Mouse (Mus musculus) urinary bladder, postnatal 0 days (tissue): Measurements from ENCODE around the gene Aldh6a1. TPM values are rescaled to one million over a fixed set of nuclear protein-coding genes. Genes with fewer than 3 reads are reported as not detected.

ENCODE experiments used
- polyA plus RNA-seq: library from polyadenylated mRNA; unstranded; fragments of >200 nt; fragmentation: Nextera tagmentation; extraction: Ambion mirVana; gene quantifications from 2 replicates; pipeline ENCODE4 v1.2.1, GENCODE M21; 2015

Gene Aldh6a1
- 36.0 and 38.3 TPM in 2 replicates for polyA plus RNA-seq

DNA sequence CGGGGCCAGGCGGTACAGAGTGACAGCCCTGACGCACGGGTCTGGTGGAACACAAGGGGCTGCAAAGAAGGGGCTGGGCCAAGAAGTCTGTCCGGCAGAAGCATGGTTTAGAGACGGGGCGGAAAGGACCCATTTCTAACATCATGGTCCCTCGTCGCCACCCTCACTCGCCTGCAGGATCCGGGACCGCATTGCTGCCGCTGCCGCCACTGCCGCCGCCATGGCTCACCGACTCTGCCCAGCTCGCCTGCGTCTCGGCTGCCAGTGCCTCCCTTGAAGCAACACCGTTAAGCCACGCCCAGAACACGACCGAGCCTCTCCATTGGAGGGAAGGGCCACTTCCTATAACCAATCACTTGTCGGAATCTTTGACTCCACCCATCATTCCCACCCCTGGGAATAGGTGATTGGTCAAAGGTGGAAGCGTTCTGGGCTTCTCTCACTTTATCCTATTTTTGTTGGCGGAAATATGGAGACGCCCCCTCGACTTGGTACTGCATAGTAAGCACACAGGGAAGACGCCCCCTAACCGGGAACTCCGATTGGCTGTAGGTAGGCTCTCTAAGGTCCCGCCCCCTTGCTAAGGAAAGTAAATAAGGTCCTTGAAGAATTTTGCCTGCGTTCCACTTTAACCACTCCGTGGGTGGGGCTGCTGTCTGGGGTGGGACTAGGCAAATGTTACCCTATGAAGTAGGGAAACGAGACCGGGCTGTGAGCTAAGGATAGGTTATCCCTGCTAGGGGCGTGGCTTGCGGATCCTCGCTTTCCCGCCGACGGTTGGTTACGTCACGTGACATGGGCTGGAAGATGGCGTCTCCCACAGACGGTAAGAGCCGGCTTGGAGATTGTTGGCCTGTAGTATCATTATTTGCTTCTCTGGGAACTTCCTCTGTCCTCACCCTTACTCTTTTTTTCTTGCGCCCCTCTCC is at the start of gene Aldh6a1, which contains the start of gene Lin52:
TSS of gene Aldh6a1 (minus strand) at position 287 of the 929 bp plus-strand sequence.
TSS of gene Lin52 (plus strand) at position 705 of the 929 bp plus-strand sequence.

DNA sequence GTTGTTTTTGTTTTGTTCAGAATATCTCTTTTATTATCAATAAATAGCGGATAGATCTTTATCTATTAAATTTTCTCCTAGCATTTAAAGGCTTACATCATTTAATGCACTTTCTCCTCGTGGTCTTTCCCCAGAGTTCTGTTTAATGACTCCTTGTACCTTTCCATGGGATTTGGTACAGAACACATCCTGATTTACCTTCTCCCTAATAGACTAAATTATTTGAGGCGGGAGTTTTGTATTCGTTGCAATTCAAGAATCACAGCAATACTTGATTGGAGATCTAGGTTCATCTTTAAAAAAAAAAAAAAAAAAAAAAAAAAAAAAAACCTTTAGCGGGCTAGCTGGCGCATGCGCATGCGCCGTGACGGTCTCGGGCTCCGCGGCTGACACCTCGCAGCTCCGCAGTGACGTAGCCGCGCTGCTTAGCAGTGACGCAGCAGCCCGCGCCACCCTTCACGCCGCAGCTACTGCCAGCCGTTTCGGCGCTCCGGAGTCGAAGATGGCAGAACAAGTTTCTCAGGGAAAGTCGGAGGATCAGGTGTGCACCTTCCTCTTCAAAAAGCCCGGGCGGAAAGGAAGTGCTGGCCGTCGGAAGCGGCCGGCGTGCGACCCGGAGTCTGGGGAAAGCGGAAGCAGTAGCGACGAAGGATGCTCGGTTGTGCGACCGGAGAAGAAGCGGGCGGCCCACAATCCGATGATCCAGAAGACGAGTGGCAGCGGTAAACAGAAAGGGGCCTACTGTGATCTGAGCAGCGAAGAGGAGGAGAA is 33.8 kb downstream of the Aldh6a1 start, which contains the start of gene Rnf113a2:
TSS of gene Rnf113a2 (plus strand) at position 363 of the 771 bp plus-strand sequence.

DNA sequence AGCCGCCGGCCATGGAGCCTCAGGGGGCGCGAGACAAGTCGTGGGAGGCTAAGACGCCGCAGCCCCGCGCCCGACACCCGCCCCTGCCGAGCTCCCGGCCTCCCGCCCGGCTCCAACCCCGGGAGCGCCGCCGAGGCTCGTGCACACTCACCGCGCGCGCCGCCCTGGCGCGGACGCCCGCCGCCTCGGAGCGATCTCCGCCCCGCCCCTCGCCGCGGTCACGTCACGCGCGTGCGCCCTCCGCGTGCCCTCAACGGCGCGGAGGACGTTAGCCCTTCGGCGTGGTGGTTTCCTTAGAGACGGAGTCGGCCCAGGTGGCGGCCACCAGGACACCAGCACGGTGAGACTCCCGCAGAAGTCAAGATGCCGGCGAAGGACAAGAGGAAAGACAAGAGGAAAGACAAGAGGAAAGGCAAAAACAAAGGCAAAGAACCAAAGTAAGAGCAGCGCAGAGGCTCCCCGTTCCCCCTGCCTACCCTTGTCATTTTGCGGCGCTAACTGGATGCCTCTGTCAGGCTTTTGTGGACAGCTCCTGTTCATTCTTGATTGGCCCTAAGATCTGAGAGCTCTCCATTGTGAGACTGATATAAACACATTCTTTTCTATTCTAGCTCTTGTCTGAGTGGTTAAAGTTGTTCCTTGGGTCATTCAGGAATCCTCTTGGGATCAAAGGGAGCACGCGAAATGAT is 41.8 kb downstream of the Aldh6a1 start, which contains the start of the genes Entpd5 and Bbof1:
TSS of gene Entpd5 (minus strand) at position 211 of the 689 bp plus-strand sequence.
TSS of gene Bbof1 (plus strand) at position 253 of the 689 bp plus-strand sequence.

Other genes starting within 250 kb of the Aldh6a1 start
- gene Elmsan1, start 232.1 kb downstream of the Aldh6a1 start, polyA plus RNA-seq = 5.9 and 6.6 TPM in 2 replicates
- 29.9 and 34.9 TPM in 2 replicates for gene Ptgr2, start 165.8 kb downstream of the Aldh6a1 start, polyA plus RNA-seq
- gene Zfp410, start 134.2 kb downstream of the Aldh6a1 start, polyA plus RNA-seq = 41.1 and 44.6 TPM in 2 replicates
- gene Coq6, start 89.3 kb downstream of the Aldh6a1 start, polyA plus RNA-seq = 22.1 and 25.4 TPM in 2 replicates
- 0.82 and 0.93 TPM in 2 replicates for gene Fam161b, start 89.2 kb downstream of the Aldh6a1 start, polyA plus RNA-seq
- 13.4 and 16.0 TPM in 2 replicates for gene Entpd5, start 42.0 kb downstream of the Aldh6a1 start, polyA plus RNA-seq
- gene Bbof1, start 41.9 kb downstream of the Aldh6a1 start, polyA plus RNA-seq = 0.27 and 0.57 TPM in 2 replicates
- gene Rnf113a2, start 33.8 kb downstream of the Aldh6a1 start, polyA plus RNA-seq = 21.1 and 24.9 TPM in 2 replicates
- gene Lin52, start 418 bp upstream of the Aldh6a1 start, polyA plus RNA-seq = 9.5 and 10.6 TPM in 2 replicates
- not detected in 2 replicates for gene Vsx2, start 118.8 kb upstream of the Aldh6a1 start, polyA plus RNA-seq
- gene Abcd4, start 166.4 kb upstream of the Aldh6a1 start, polyA plus RNA-seq = 8.8 and 9.8 TPM in 2 replicates
- gene Vrtn, start 190.0 kb upstream of the Aldh6a1 start, polyA plus RNA-seq = not detected in 2 replicates
- 0.07 and 0.16 TPM in 2 replicates for gene Syndig1l, start 247.8 kb upstream of the Aldh6a1 start, polyA plus RNA-seq